Mouse (Mus musculus) myocyte (in vitro differentiated cells): ENCODE data around the gene 4933430I17Rik.

Experiments used
- CEBPB ChIP-seq: IDR thresholded peaks from 2 replicates; pipeline ENCODE4 v1.6.1; 2011; ENCODE audit warnings: mild to moderate bottlenecking, moderate library complexity; ENCODE audit not compliant: poor library complexity, insufficient read depth, severe bottlenecking
- E2F4 ChIP-seq: IDR thresholded peaks from one replicate; pipeline ENCODE4 v1.6.1; 2011; ENCODE audit warnings: mild to moderate bottlenecking, control low read depth, moderate library complexity; ENCODE audit not compliant: insufficient read depth
- MAX ChIP-seq: IDR thresholded peaks from one replicate; pipeline ENCODE4 v1.6.1; 2011; ENCODE audit warnings: low read depth, mild to moderate bottlenecking, control low read depth
- MYOD1 ChIP-seq, 3 experiments: IDR thresholded peaks; one replicate each; pipeline ENCODE4 v1.6.1; 2011; ENCODE audit warnings: control low read depth in 2 of 3, low read depth in 2 of 3, mild to moderate bottlenecking in 2 of 3, moderate library complexity in 1 of 3; ENCODE audit not compliant: insufficient read length in 2 of 3, control insufficient read depth in 1 of 3
- MYOG ChIP-seq, 3 experiments: IDR thresholded peaks; one replicate each; pipeline ENCODE4 v1.6.1; 2011; ENCODE audit warnings: control low read depth in 2 of 3, low read depth in 2 of 3, mild to moderate bottlenecking in 2 of 3; ENCODE audit not compliant: insufficient read length in 2 of 3, control insufficient read depth in 1 of 3, insufficient read depth in 1 of 3
- POLR2A ChIP-seq: IDR thresholded peaks from one replicate; pipeline ENCODE4 v1.6.1; 2011; ENCODE audit warnings: low read depth, mild to moderate bottlenecking, control low read depth, moderate library complexity; ENCODE audit not compliant: insufficient read length
- POLR2AphosphoS2 ChIP-seq: IDR thresholded peaks from one replicate; pipeline ENCODE4 v1.6.1; 2011; ENCODE audit warnings: low read depth, control low read depth; ENCODE audit not compliant: insufficient read length
- REST ChIP-seq: IDR thresholded peaks from one replicate; pipeline ENCODE4 v1.6.1; 2011; ENCODE audit warnings: mild to moderate bottlenecking, control low read depth, moderate library complexity; ENCODE audit not compliant: insufficient read depth, insufficient read length
- SRF ChIP-seq: IDR thresholded peaks from one replicate; pipeline ENCODE4 v1.6.1; 2011; ENCODE audit warnings: low read depth; ENCODE audit not compliant: control insufficient read depth, insufficient read length
- TCF12 ChIP-seq: IDR thresholded peaks from one replicate; pipeline ENCODE4 v1.6.1; 2011; ENCODE audit warnings: mild to moderate bottlenecking, control low read depth; ENCODE audit not compliant: poor library complexity, insufficient read depth, severe bottlenecking
- TCF3 ChIP-seq: IDR thresholded peaks from one replicate; pipeline ENCODE4 v1.6.1; 2011; ENCODE audit warnings: low read depth, control low read depth; ENCODE audit not compliant: insufficient read length
- USF1 ChIP-seq: IDR thresholded peaks from one replicate; pipeline ENCODE4 v1.6.1; 2011; ENCODE audit warnings: low read depth, mild to moderate bottlenecking, control low read depth, moderate library complexity

DNA sequence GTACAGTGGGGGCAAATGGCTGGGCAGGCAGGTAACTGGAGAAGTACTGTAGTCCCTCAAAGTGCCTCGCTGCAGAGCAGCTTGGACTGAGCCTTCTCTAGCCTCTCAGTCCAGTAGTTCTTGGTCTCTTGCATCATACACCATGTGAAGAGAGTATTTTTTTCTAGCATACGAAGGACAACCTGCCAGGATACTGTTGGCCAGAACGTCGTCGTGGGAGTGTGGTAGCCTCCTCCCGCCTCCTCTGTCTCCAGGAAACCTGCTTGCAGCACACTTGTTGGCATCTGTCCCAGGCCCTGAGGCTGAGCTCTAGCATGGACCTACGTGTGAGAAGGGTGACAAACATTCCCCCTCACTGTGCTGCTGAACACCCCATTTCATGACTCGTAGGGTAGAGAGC lies 28.4 kb upstream of the 4933430I17Rik start:
- TF ChIP-seq E2F4 (no peak), CEBPB (peak; percentile 73; the same call in 1 of the 2 replicates), POLR2A (no peak), MAX (peak; percentile 61), USF1 (no peak), POLR2AphosphoS2 (no peak), TCF12 (no peak), MYOD1 (IDR thresholded peaks at IDR 0.05; ENCODE audit: control insufficient read depth in 1 of 3, insufficient read length in 2 of 3, low read depth in 2 of 3) (no peak), REST (no peak), MYOG (IDR thresholded peaks at IDR 0.05; ENCODE audit: control insufficient read depth in 1 of 3, insufficient read depth in 1 of 3, insufficient read length in 2 of 3, low read depth in 2 of 3) (no peak), TCF3 (no peak), SRF (no peak)
